Mouse (Mus musculus): ENCODE measurements around the gene Mmp14.

Gene Mmp14

GRCm38 (mm10) chr14:54433941-54434531 lies 2.6 kb downstream of the Mmp14 start:
- no peak for DNase-seq (ENCODE audit: extremely low spot score, low read depth, low spot score)

- DNase-seq (ENCODE audit: extremely low spot score, low read depth, low spot score) = no peak
These were observed 3.9 kb downstream of the Mmp14 start for GRCm38 (mm10) chr14:54435194-54435918.

- no peak for DNase-seq (ENCODE audit: extremely low spot score, low read depth, low spot score)
These were observed 7.7 kb downstream of the Mmp14 start for GRCm38 (mm10) chr14:54439155-54439554.

- DNase-seq (ENCODE audit: extremely low spot score, low read depth, low spot score) = no peak
These were observed 8.2 kb downstream of the Mmp14 start for GRCm38 (mm10) chr14:54439610-54440009.

- DNase-seq (ENCODE audit: extremely low spot score, low read depth, low spot score) = no peak
These were observed 9.1 kb downstream of the Mmp14 start for GRCm38 (mm10) chr14:54440538-54440937.

- DNase-seq (ENCODE audit: extremely low spot score, low read depth, low spot score) = no peak
These were observed 10.0 kb downstream of the Mmp14 start for GRCm38 (mm10) chr14:54441365-54441764.

- no peak for DNase-seq (ENCODE audit: extremely low spot score, low read depth, low spot score)
These were observed 11.1 kb downstream of the Mmp14 start for GRCm38 (mm10) chr14:54442548-54442947.

GRCm38 (mm10) chr14:54443196-54443595 lies 11.8 kb downstream of the Mmp14 start:
- no peak for DNase-seq (ENCODE audit: extremely low spot score, low read depth, low spot score)

GRCm38 (mm10) chr14:54443712-54444618 lies 12.6 kb downstream of the Mmp14 start:
- no peak for DNase-seq (ENCODE audit: extremely low spot score, low read depth, low spot score)

GRCm38 (mm10) chr14:54445476-54445875 lies 14.1 kb downstream of the Mmp14 start:
- no peak for DNase-seq (ENCODE audit: extremely low spot score, low read depth, low spot score)

- DNase-seq (ENCODE audit: extremely low spot score, low read depth, low spot score) = no peak
These were observed 22.2 kb downstream of the Mmp14 start for GRCm38 (mm10) chr14:54453566-54453965.

- DNase-seq (ENCODE audit: extremely low spot score, low read depth, low spot score) = no peak
These were observed 23.5 kb downstream of the Mmp14 start for GRCm38 (mm10) chr14:54454669-54455528.

GRCm38 (mm10) chr14:54457907-54458569 lies 26.6 kb downstream of the Mmp14 start:
- DNase-seq (ENCODE audit: extremely low spot score, low read depth, low spot score) = no peak

- no peak for DNase-seq (ENCODE audit: extremely low spot score, low read depth, low spot score)
These were observed 30.7 kb downstream of the Mmp14 start for GRCm38 (mm10) chr14:54462146-54462545.

- no peak for DNase-seq (ENCODE audit: extremely low spot score, low read depth, low spot score)
These were observed 31.9 kb downstream of the Mmp14 start for GRCm38 (mm10) chr14:54463108-54463958.

GRCm38 (mm10) chr14:54463959-54464292 lies 32.5 kb downstream of the Mmp14 start, which contains the start of gene Lrp10:
Lrp10 (plus strand) TSS chr14:54464137.
- no peak for DNase-seq (ENCODE audit: extremely low spot score, low read depth, low spot score)

- DNase-seq (ENCODE audit: extremely low spot score, low read depth, low spot score) = no peak
These were observed 33.0 kb downstream of the Mmp14 start for GRCm38 (mm10) chr14:54464293-54465005.

GRCm38 (mm10) chr14:54471467-54471866 lies 40.1 kb downstream of the Mmp14 start:
- DNase-seq (ENCODE audit: extremely low spot score, low read depth, low spot score) = no peak

- DNase-seq (ENCODE audit: extremely low spot score, low read depth, low spot score) = no peak
These were observed 41.3 kb downstream of the Mmp14 start for GRCm38 (mm10) chr14:54472671-54473070.
